Mouse (Mus musculus) thymus, postnatal 36 days (tissue): Measurements from ENCODE around the gene Fbll1.
A peak's percentile ranks its signal among the peaks of the same experiment; 100 is the strongest.
"Not testable (repeated sequence)": the region's sequence is repeated elsewhere in the genome, so short reads cannot be mapped to it uniquely, and the experiment has no call there.

Experiments
- DNase-seq, 2 experiments: peaks; one replicate each; pipeline ENCODE4 v3.0.0; 2022; ENCODE audit warnings: mixed read lengths in 2 of 2

Fbll1 gene

GRCm38 (mm10) chr11:35798874-35799273, at the start of gene Fbll1:
TSS of gene Fbll1 (minus strand) at chr11:35798884.
- DNase-seq, result no peak

- DNase-seq, result no peak
These were observed 45.6 kb upstream of the Fbll1 start for GRCm38 (mm10) chr11:35844299-35844698.

GRCm38 (mm10) chr11:35842560-35842959, 43.9 kb upstream of the Fbll1 start:
- DNase-seq, result not testable (repeated sequence)

DNA sequence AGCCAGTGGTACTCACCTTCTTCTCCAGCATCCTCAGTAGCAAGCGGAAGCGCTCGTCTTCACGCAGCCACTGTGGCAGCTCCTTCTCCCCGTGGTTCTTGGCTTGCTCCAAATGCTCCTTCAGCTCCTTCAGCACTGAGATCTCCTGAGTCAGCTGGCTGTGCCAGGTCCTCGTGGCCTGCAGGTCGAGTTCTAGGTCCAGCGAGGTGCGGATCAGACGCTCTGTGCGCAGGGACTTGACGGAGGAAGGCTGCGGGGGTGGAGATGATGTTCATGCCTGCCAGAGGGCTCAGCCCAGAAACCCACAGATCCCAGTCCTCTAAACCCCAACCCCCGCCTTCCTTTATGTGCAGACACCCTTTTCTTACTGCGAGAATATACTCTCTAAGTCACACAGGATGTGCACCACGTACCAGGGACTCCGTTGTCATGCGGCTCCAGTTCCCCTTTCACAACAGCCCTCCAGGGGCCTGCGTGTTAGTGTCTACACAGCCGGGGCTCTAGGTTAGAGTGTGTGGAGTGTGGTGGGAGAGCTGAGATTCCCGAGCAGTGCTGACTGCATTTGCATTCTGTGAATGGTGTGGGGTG, 43.1 kb upstream of the Fbll1 start:
- DNase-seq, result peak; percentile 13 to 18

DNA sequence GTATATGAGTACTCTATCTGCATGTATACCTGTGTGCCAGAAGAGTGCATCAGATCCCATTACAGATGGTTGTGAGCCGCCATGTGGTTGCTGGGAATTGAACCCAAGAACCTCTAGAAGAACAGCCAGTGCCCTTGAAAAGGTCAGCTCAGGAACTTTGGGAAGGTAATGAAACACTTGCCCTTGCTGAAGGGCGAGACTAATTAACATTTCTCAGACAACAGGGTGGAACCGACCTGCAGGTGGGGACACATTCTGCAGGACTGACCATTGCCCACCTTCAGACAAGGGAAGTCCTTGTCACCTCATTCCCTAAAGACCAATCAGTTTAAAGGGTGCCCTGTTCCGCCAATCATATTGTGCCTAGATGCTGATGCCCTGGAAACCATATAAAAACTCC, 42.1 kb upstream of the Fbll1 start:
- not testable (repeated sequence) for DNase-seq

- DNase-seq, result no peak
These were observed 41.6 kb upstream of the Fbll1 start for GRCm38 (mm10) chr11:35840282-35840681.

DNA sequence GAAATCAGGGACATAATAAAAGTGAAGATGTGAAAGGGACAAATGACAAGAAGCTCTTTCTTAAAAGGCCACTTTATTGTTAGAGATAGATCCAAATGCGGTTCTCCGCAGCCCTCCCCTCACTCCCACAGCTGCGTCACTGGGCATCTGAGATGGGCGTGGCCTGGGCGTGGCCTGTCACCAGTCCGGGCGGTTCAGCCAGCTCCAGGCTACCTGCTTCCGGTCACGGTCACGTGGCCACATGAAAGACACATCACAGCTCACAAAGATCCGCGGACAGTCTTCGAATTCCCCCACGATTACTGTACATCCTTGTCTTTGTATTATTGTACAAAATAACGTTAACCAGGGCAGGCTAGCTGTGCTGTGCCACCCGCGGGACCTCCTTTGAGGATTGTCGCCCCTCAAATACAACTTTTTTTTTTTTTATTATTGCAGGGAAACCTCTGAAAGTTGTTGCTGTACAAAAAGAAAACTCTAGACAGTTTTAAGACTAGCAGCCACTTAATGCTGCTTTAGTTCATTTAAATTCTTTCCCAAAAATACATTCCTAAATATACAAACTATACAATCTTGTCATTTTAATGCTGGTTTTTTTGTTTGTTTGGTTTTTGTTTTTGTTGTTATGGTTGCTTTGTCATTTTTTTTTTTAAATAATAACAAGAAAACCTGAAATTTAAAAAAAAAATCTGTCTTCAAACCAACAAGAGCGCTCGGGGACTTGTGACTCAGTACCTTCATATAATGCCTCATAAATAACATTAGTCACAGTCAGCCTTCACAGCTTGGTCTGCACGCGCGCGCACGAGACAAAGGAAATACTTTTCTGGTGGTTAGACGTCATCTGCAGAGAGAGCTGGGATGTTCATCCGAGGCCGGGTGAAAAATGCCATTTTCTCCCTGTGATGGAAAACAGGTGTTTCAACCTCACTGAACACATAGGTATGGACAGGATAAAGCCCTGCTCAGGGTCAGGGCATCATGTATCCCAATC, 40.0 kb upstream of the Fbll1 start:
- DNase-seq, result peak; percentile 77 to 79

- DNase-seq, result no peak
These were observed 38.8 kb upstream of the Fbll1 start for GRCm38 (mm10) chr11:35837156-35838126.

DNA sequence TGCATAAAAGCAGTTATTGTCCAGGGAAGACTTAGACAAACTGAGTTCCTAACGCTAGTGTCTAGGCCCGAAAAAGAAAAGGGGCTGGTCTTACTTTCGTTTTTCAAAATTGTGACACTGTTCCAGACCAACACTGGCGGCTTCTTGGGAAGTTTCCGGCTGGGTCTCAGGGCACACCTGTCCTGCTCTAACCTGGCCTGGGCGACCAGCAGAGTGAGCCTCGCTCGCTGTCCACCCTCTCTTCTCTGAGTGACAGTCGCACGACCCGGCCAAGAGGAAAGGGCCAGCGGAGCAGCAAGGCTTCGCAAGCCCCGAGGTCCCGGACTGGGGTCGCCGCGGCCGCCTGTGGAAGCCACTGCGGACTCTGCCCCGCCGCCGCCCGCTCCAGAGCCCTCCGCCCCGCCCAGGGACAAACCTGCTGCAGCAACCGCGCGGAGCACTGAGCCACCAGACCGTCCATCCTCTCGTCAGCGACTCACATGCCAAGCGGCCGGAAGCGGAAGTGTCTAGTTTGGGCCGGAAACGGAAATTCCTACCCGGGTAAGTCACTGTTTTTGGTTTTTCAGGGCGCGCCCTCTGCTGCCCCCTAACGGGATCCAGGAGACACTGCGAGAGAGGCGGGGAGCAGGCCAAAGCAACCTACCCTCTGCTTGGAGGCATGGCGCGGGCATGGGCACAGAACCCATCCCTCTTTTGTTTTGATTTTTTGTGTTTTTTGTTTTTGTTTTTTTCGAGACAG, 35.5 kb upstream of the Fbll1 start, which contains the start of gene Rars:
TSS of gene Rars (minus strand) at position 485 of the 739 bp plus-strand sequence.
- DNase-seq, result peak; percentile 91

DNA sequence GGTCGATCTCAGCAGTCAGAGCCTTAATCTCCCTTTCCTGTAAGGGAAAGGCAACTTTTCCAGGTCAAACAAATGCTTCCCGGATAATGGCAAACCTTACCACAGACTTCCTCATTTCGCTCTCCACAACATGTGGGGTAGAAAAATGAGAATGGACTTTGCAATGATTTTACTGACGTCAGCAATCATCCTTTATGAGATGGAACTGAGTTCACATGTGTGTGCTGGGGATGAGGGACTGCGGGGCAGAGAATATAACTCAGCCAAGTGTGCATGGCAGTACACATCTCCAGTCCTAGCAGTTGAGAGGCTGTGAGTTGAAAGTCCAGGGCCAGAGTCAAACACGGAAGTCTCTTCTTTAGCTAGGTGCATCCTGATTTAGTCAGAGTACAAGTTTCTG, 34.6 kb upstream of the Fbll1 start:
- DNase-seq, result no peak

GRCm38 (mm10) chr11:35832139-35832538, 33.5 kb upstream of the Fbll1 start:
- DNase-seq, result no peak

- DNase-seq, result no peak
These were observed 29.0 kb upstream of the Fbll1 start for GRCm38 (mm10) chr11:35827714-35828113.

DNA sequence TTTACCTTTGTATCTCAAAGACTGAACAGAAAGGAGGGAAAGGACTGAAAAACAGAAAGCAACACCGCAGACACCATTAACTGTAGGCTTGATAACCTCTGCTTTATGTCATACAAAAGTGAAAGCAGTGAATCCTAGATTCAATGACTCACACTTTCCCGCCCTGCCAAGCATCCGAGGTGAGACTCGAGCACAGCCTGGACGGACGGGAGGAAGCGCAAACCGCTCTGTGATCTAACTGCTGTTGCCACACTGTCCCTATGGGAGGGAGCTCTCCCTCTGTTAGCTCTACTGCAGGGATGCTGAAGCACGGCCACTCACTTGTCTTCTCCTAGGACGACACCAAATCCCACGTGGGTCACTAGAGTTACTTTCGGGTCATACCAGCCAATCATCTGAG, 17.6 kb upstream of the Fbll1 start:
- no peak for DNase-seq

DNA sequence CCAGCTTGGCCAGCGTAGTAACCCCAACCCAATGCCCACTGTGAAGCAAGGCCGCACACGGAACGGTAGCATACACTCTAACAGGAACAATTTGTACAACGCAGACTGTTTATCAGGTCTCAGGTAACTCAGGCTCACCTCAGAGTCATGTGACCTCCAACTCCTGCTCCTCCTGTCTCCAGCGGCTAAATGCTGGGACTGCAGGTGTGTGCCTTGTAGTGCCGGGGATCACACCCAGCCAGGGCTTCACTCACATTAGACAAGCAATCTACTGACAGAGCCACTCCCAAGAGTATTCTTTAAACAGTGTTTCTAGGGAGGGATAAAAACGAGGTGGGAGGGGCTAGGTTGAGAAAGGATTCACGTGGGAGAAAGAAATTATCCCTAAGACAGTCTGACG, 12.8 kb upstream of the Fbll1 start:
- DNase-seq, result no peak

GRCm38 (mm10) chr11:35801332-35801731, 2.6 kb upstream of the Fbll1 start:
- no peak for DNase-seq

DNA sequence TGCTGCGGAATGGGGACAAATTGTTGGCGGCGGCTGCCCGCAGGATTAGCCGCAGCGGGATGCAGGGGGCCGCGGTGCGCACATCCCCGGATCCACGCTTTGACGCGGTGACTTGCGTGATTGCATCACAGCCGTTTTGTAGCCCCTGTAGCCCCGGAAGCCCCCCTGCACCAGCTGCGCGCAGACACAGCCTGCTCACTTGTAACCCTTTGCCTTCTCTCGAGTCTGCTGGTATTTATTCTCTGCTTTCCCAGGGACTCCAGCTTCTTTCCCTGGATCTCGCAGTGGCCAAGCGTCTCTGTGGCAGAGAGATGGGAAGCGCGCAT, 226 bp downstream of the Fbll1 start:
- DNase-seq, result peak; percentile 5 to 20

DNA sequence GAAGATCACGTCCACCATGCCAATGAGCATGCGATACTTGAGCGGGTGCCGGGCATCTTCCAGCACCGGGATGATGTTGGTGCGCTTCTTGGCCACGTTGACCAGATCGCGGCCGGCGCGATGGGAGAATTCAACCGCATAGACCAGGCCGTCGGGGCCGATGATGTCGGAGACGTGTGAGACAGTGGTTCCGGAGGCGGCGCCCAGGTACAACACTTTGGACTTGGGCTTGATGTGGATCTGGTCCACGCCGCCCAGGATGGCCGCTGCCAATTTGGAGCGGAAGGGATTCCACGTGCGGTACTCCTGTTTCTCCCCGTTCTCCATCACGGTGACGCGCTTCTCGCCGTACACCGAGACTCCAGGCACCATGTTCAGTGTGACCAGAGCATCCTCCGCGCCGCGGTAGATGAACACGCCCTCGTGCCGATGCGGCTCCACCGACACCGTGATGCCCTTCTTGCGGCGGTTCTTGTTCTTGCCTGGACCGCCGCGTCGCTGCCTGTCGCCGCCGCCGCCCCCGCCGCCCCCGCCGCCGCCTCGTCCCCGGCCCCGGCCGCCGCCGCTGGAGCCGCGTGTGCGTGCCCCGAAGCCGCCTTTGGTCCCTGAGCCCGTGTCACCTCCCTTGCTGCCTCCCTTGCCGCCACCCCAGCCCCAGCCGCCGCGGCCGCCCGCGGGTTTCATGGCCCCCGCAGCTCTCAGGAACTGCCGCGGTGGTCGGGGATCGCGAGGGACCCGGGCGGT, 761 bp downstream of the Fbll1 start:
- DNase-seq, result no peak

DNA sequence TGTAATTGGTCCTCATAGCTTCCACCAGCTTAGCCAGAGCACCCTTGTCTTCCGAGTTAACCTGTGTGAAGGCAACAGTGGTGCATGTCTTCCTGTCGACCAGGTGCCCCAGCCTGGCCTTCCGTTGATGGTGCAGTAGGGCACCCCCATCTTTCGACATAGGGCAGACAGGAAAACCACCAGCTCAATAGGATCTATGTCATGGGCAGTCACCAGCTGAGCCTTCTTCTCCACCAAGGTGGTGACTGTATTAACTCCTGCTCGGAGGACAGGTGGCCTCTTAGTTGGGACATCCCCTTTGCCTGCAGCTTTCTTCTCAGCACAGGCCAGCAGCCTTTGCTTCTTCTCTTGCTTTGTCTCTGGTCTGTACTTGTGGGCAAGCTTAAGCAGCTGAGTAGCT, 5.9 kb downstream of the Fbll1 start:
- DNase-seq, result not testable (repeated sequence)

- DNase-seq, result no peak
These were observed 10.2 kb downstream of the Fbll1 start for GRCm38 (mm10) chr11:35788443-35788842.

- no peak for DNase-seq
These were observed 14.1 kb downstream of the Fbll1 start for GRCm38 (mm10) chr11:35784537-35784936.

DNA sequence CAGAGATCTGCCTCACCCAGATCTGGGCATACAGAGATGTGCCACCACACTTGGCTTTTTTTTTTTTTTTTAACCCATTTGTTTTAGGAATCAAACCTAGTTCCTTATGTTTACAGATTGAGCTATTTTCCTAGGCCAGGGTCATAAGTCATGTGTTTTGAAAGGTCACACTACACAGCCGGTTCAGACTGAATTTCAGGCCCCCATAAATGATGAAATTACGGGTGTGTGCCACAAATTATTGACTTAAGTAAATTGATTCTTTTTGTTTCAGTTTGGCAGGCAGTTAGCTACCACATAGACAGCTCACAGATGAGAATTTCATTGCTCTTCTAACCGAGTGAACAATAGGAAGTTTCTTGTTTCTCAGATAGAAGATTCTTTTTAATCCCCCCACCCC, 14.7 kb downstream of the Fbll1 start:
- DNase-seq, result no peak
